Mouse (Mus musculus) liver, embryonic 11.5 days (tissue): ENCODE results near the gene Gm8068. TPM values are rescaled to one million over a fixed set of nuclear protein-coding genes. Genes with fewer than 3 reads are reported as not detected.
"Not testable (repeated sequence)": the region's sequence is repeated elsewhere in the genome, so short reads cannot be mapped to it uniquely, and the experiment has no call there.

Experiments
- ATAC-seq: fragments of 200-750 bp; cut with Nextera tagmentation; replicated peaks from 2 replicates; pipeline ENCODE4 v1.8.0; 2017; ENCODE audit warnings: moderate number of reproducible peaks, mild to moderate bottlenecking, moderate TSS enrichment, moderate library complexity; ENCODE audit not compliant: low FRiP score
- DNase-seq: peaks from one replicate; pipeline ENCODE4 v3.0.0-alpha.2; 2017; ENCODE audit warnings: low spot score
- H3K27ac ChIP-seq: fragments of 300-500 bp; sonication (generic); 2 replicates; pipeline ENCODE4 v1.5.1; 2014; ENCODE audit warnings: mild to moderate bottlenecking, low read depth, low read length, control low read depth
- H3K27me3 ChIP-seq: fragments of 300-500 bp; sonication (generic); replicated peaks from 2 replicates; pipeline ENCODE4 v1.6.1; 2014; ENCODE audit warnings: low read length, mixed read lengths; ENCODE audit not compliant: control insufficient read depth, insufficient read depth
- H3K36me3 ChIP-seq: fragments of 300-500 bp; sonication (generic); 2 replicates; pipeline ENCODE4 v1.6.1; 2014; ENCODE audit warnings: mild to moderate bottlenecking, low read length, moderate library complexity, mixed read lengths; ENCODE audit not compliant: control insufficient read depth, insufficient read depth
- H3K4me1 ChIP-seq: fragments of 300-500 bp; sonication (generic); replicated peaks from 2 replicates; pipeline ENCODE4 v1.6.1; 2014; ENCODE audit warnings: low read length, mixed read lengths; ENCODE audit not compliant: control insufficient read depth, insufficient read depth
- H3K4me2 ChIP-seq: fragments of 300-500 bp; sonication (generic); 2 replicates; pipeline ENCODE4 v1.6.1; 2014; ENCODE audit warnings: mild to moderate bottlenecking, control low read depth, moderate library complexity
- H3K4me3 ChIP-seq: fragments of 300-500 bp; sonication (generic); 2 replicates; pipeline ENCODE4 v1.5.1; 2014; ENCODE audit warnings: low read depth, low read length, control low read depth
- H3K9ac ChIP-seq: fragments of 300-500 bp; sonication (generic); 2 replicates; pipeline ENCODE4 v1.6.1; 2014; ENCODE audit warnings: low read depth, low read length, control low read depth
- H3K9me3 ChIP-seq: fragments of 300-500 bp; sonication (generic); 2 replicates; pipeline ENCODE4 v1.6.1; 2016; ENCODE audit warnings: low read length, inconsistent platforms, mixed read lengths; ENCODE audit not compliant: control insufficient read depth
- WGBS: fragments of 180-500 bp; shearing (Covaris S2); extraction: QIAGEN DNeasy Blood & Tissue Kit; methylation state at CpG from one replicate; pipeline ENCODE4 v1.1.7; 2014; 5-methylcytosine and 5-hydroxymethylcytosine counted together
- polyA plus RNA-seq: library from polyadenylated mRNA; unstranded; fragments of >200 nt; fragmentation: Nextera tagmentation; extraction: Ambion mirVana; gene quantifications from 2 replicates; pipeline ENCODE4 v1.2.1, GENCODE M21; 2014

Gm8068 gene
- polyA plus RNA-seq, result not detected in 2 replicates

GRCm38 (mm10) chr14:41701785-41702184 is at the start of gene Gm8068:
Gene Gm8068, minus strand, starts transcription at chr14:41701885.
- H3K4me3 ChIP-seq, DNase-seq, H3K36me3 ChIP-seq, ATAC-seq, H3K27me3 ChIP-seq, H3K4me1 ChIP-seq, H3K9ac ChIP-seq, H3K27ac ChIP-seq, H3K4me2 ChIP-seq, H3K9me3 ChIP-seq: not testable (repeated sequence)
- WGBS, result no CpG with 5 or more reads among the region's 3 CpGs

DNA sequence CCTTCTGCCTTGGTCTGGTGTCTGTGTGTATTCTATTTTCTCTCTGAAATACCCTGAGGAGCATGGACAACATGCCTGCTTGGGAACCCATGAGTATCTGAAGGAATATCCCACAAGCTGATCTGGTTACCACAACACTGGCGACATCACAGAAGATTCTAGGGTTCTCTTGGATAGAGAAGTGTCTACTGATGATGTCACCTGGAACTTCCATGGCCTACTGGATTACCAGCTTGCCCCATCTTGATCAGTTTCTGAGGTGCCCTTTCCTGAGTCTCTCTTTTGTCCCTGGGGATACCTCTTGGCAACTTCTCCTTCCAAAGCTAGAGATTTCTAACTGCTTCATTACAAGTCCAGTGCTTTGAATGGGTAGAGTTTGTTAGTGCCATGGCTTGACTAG is 48.8 kb upstream of the Gm8068 start, which contains the start of gene Gm7929:
Gene Gm7929, minus strand, starts transcription at position 101 of the 400 bp plus-strand sequence.
- H3K27me3 ChIP-seq, H3K4me3 ChIP-seq, H3K9me3 ChIP-seq, H3K4me1 ChIP-seq, H3K4me2 ChIP-seq, H3K27ac ChIP-seq, DNase-seq, H3K36me3 ChIP-seq, H3K9ac ChIP-seq, ATAC-seq: not testable (repeated sequence)
- WGBS, result no CpG with 5 or more reads among the region's 1 CpGs

- H3K4me1 ChIP-seq, result not testable (repeated sequence)
Measured at GRCm38 (mm10) chr14:41723437-41723836, 21.8 kb upstream of the Gm8068 start.

GRCm38 (mm10) chr14:41717180-41717579 is 15.5 kb upstream of the Gm8068 start:
- not testable (repeated sequence) for H3K4me1 ChIP-seq, H3K27ac ChIP-seq, H3K9ac ChIP-seq, H3K9me3 ChIP-seq, H3K4me3 ChIP-seq, H3K27me3 ChIP-seq, H3K4me2 ChIP-seq, H3K36me3 ChIP-seq, ATAC-seq
- WGBS, result 75% methylated on average over 1 of the region's 1 CpGs
- DNase-seq, result peak; percentile 14

More at GRCm38 (mm10) chr14:41723437-41723836, 21.8 kb upstream of the Gm8068 start:
- not testable (repeated sequence) for H3K4me3 ChIP-seq, H3K9ac ChIP-seq, H3K36me3 ChIP-seq, ATAC-seq, H3K27me3 ChIP-seq, H3K9me3 ChIP-seq, H3K27ac ChIP-seq, H3K4me2 ChIP-seq
- WGBS, result 60% methylated on average over 17 of the region's 17 CpGs
- peak; percentile 15 for DNase-seq

DNA sequence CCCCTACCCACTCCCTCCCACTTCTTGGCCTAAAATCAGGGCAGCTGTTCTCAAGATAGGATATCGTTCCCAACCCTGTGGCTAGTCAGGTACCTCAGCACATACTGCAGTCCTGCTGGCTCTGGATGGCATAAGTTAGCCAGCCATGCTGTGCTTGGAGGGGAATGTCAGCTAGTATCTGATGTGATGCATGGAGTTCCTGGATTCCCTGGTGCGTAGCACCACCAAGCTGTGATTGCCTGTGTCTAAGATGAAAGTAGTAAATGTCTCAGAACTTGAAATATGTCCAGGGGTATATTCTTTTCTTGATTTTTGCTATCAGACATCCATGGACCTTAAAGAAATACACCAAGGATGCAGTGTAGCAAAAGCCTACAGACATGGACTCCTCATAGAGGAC is 53.5 kb downstream of the Gm8068 start:
- not testable (repeated sequence) for H3K36me3 ChIP-seq, H3K9ac ChIP-seq

More for the DNA sequence above, 53.5 kb downstream of the Gm8068 start:
- not testable (repeated sequence) for H3K27ac ChIP-seq, DNase-seq, H3K9me3 ChIP-seq, H3K27me3 ChIP-seq, H3K4me2 ChIP-seq, H3K4me3 ChIP-seq, ATAC-seq, H3K4me1 ChIP-seq
- 77% methylated on average over 2 of the region's 2 CpGs for WGBS

Other genes with a start within 250 kb of the Gm8068 start
- not detected in 2 replicates for gene Gm7954, start 248.4 kb downstream of the Gm8068 start, polyA plus RNA-seq
- gene Gm3486, start 212.4 kb downstream of the Gm8068 start, polyA plus RNA-seq, result not detected in 2 replicates
- not detected in 2 replicates for gene Gm7970, start 146.3 kb downstream of the Gm8068 start, polyA plus RNA-seq
- gene 1700049E17Rik2, start 128.7 kb downstream of the Gm8068 start, polyA plus RNA-seq, result not detected in 2 replicates
- not detected in 2 replicates for gene Gm3072, start 77.3 kb downstream of the Gm8068 start, polyA plus RNA-seq
- not detected in 2 replicates for gene Gm3676, start 55.4 kb downstream of the Gm8068 start, polyA plus RNA-seq
- gene Gm7929, start 48.7 kb upstream of the Gm8068 start, polyA plus RNA-seq, result not detected in 2 replicates
- gene Gm47189, start 70.6 kb upstream of the Gm8068 start, polyA plus RNA-seq, result not detected in 2 replicates
- gene Gm7980, start 205.4 kb upstream of the Gm8068 start, polyA plus RNA-seq, result not detected in 2 replicates
- gene 1700049E17Rik1, start 223.1 kb upstream of the Gm8068 start, polyA plus RNA-seq, result not detected in 2 replicates
- not detected in 2 replicates for gene 1700024B05Rik, start 242.1 kb upstream of the Gm8068 start, polyA plus RNA-seq